Mouse (Mus musculus) MEL (cell line): ENCODE measurements at regions not wholly inside any gene's neighbourhood (a gene's known extent, or its start where the extent isn't known, plus 50 kb on each side); places are given as distances from the start of the nearest gene placed in this dataset.

ENCODE experiments used
- DNase-seq: peaks from one replicate; pipeline ENCODE4 v3.0.0; 2011; ENCODE audit warnings: low read depth, low spot score
- H3K27ac ChIP-seq: 2 replicates; pipeline ENCODE4 v1.5.1; 2012; ENCODE audit warnings: low read depth, mild to moderate bottlenecking, control low read depth, low read length, moderate library complexity; ENCODE audit not compliant: control insufficient read depth
- H3K27me3 ChIP-seq, 2 experiments: fragments of 150-350 bp in 1 of 2; sonication (generic) in 1 of 2; 2 replicates each; pipeline ENCODE4 v1.6.1; 2012; ENCODE audit warnings: low read length in 2 of 2, mild to moderate bottlenecking in 2 of 2, improper control_type of control experiment in 1 of 2, moderate library complexity in 1 of 2; ENCODE audit not compliant: insufficient read depth in 2 of 2, control insufficient read depth in 1 of 2
- H3K36me3 ChIP-seq, 2 experiments: 2 replicates each; pipeline ENCODE4 v1.6.1; 2012 to 2014; ENCODE audit warnings: low read length in 2 of 2, improper control_type of control experiment in 1 of 2, inconsistent platforms in 1 of 2, mild to moderate bottlenecking in 1 of 2; ENCODE audit not compliant: insufficient read depth in 2 of 2, control insufficient read depth in 1 of 2
- H3K4me1 ChIP-seq, 2 experiments: fragments of 150-350 bp in 1 of 2; sonication (generic) in 1 of 2; 2 replicates each; pipeline ENCODE4 v1.6.1; 2012; ENCODE audit warnings: low read length in 2 of 2, improper control_type of control experiment in 1 of 2, mild to moderate bottlenecking in 1 of 2; ENCODE audit not compliant: insufficient read depth in 2 of 2, control insufficient read depth in 1 of 2
- H3K4me3 ChIP-seq, 2 experiments: fragments of 150-350 bp in 1 of 2; sonication (generic) in 1 of 2; 2 replicates each; pipeline ENCODE4 v1.5.1; 2012; ENCODE audit warnings: low read depth in 2 of 2, low read length in 2 of 2, mild to moderate bottlenecking in 2 of 2, moderate library complexity in 2 of 2, control low read depth in 1 of 2, improper control_type of control experiment in 1 of 2; ENCODE audit not compliant: control insufficient read depth in 1 of 2, insufficient read depth in 1 of 2
- H3K79me2 ChIP-seq: 2 replicates; pipeline ENCODE4 v1.6.1; 2012; ENCODE audit warnings: mild to moderate bottlenecking, low read length, moderate library complexity; ENCODE audit not compliant: control insufficient read depth, poor library complexity, insufficient read depth
- H3K9ac ChIP-seq: 2 replicates; pipeline ENCODE4 v1.6.1; 2012; ENCODE audit warnings: low read depth, mild to moderate bottlenecking, control low read depth, low read length, moderate library complexity; ENCODE audit not compliant: control insufficient read depth, poor library complexity, severe bottlenecking
- H3K9me3 ChIP-seq: fragments of 150-350 bp; sonication (generic); replicated peaks from 2 replicates; pipeline ENCODE4 v1.6.1; 2012; ENCODE audit warnings: mild to moderate bottlenecking, low read length, improper control_type of control experiment, moderate library complexity; ENCODE audit not compliant: insufficient read depth
- BHLHE40 ChIP-seq: IDR thresholded peaks from 2 replicates; pipeline ENCODE4 v1.6.1; 2012; ENCODE audit warnings: low read depth, mild to moderate bottlenecking, inconsistent platforms, low read length, improper control_type of control experiment, borderline replicate concordance
- CTCF ChIP-seq, 3 experiments: IDR thresholded peaks in 2 of 3; conservative IDR thresholded peaks in 1 of 3; 2 replicates each; pipeline ENCODE4 v1.5.1; 2011 to 2012; ENCODE audit warnings: low read length in 3 of 3, low read depth in 2 of 3, mild to moderate bottlenecking in 2 of 3, improper control_type of control experiment in 1 of 3, inconsistent platforms in 1 of 3, mixed read lengths in 1 of 3, moderate library complexity in 1 of 3; ENCODE audit not compliant: control insufficient read depth in 1 of 3, insufficient read depth in 1 of 3, poor library complexity in 1 of 3, severe bottlenecking in 1 of 3
- ELF1 ChIP-seq: IDR thresholded peaks from 2 replicates; pipeline ENCODE4 v1.6.1; 2014; ENCODE audit warnings: low read depth, mild to moderate bottlenecking, inconsistent platforms, low read length, improper control_type of control experiment, moderate library complexity
- EP300 ChIP-seq, 2 experiments: IDR thresholded peaks; 2 replicates each; pipeline ENCODE4 v1.6.1; 2011; ENCODE audit warnings: improper control_type of control experiment in 2 of 2, low read length in 2 of 2, low read depth in 1 of 2, mild to moderate bottlenecking in 1 of 2
- KAT2A ChIP-seq: conservative IDR thresholded peaks from 2 replicates; pipeline ENCODE4 v1.6.1; 2012; ENCODE audit warnings: low read depth, low read length, improper control_type of control experiment, inconsistent platforms
- MAFK ChIP-seq: IDR thresholded peaks from 2 replicates; pipeline ENCODE4 v1.6.1; 2011; ENCODE audit warnings: low read depth, mild to moderate bottlenecking, low read length, improper control_type of control experiment, borderline replicate concordance
- MAX ChIP-seq: IDR thresholded peaks from 2 replicates; pipeline ENCODE4 v1.6.1; 2011; ENCODE audit warnings: low read length, improper control_type of control experiment
- MAZ ChIP-seq: IDR thresholded peaks from 2 replicates; pipeline ENCODE4 v1.6.1; 2012; ENCODE audit warnings: low read depth, mild to moderate bottlenecking, inconsistent platforms, low read length, improper control_type of control experiment
- MEF2A ChIP-seq: IDR thresholded peaks from 2 replicates; pipeline ENCODE4 v1.6.1; 2014; ENCODE audit warnings: low read depth, mild to moderate bottlenecking, inconsistent platforms, low read length, improper control_type of control experiment; ENCODE audit not compliant: poor library complexity, insufficient replicate concordance, severe bottlenecking; ENCODE audit errors: extremely low read depth
- MYC ChIP-seq: IDR thresholded peaks from 2 replicates; pipeline ENCODE4 v1.6.1; 2011; ENCODE audit warnings: low read depth, mild to moderate bottlenecking, low read length, improper control_type of control experiment, moderate library complexity
- NELFE ChIP-seq: IDR thresholded peaks from 2 replicates; pipeline ENCODE4 v1.6.1; 2011; ENCODE audit warnings: low read depth, low read length, improper control_type of control experiment
- NRF1 ChIP-seq: IDR thresholded peaks from 2 replicates; pipeline ENCODE4 v1.6.1; 2014; ENCODE audit warnings: low read depth, mild to moderate bottlenecking, inconsistent platforms, low read length, improper control_type of control experiment, moderate library complexity; ENCODE audit not compliant: poor library complexity, insufficient read depth, severe bottlenecking
- POLR2A ChIP-seq, 2 experiments: IDR thresholded peaks; 2 replicates each; pipeline ENCODE4 v1.6.1; 2011 to 2012; ENCODE audit warnings: low read length in 2 of 2, mild to moderate bottlenecking in 2 of 2, control low read depth in 1 of 2, improper control_type of control experiment in 1 of 2, low read depth in 1 of 2, moderate library complexity in 1 of 2; ENCODE audit not compliant: control insufficient read depth in 1 of 2, insufficient read depth in 1 of 2, poor library complexity in 1 of 2
- RAD21 ChIP-seq: IDR thresholded peaks from 2 replicates; pipeline ENCODE4 v1.6.1; 2011; ENCODE audit warnings: mild to moderate bottlenecking, low read depth, low read length, improper control_type of control experiment
- TCF12 ChIP-seq: IDR thresholded peaks from 2 replicates; pipeline ENCODE4 v1.6.1; 2014; ENCODE audit warnings: low read depth, mild to moderate bottlenecking, inconsistent platforms, low read length, improper control_type of control experiment, moderate library complexity
- USF1 ChIP-seq: IDR thresholded peaks from 2 replicates; pipeline ENCODE4 v1.6.1; 2014; ENCODE audit warnings: low read depth, mild to moderate bottlenecking, inconsistent platforms, low read length, improper control_type of control experiment, moderate library complexity
- ZC3H11A ChIP-seq: IDR thresholded peaks from 2 replicates; pipeline ENCODE4 v1.6.1; 2012; ENCODE audit warnings: low read depth, mild to moderate bottlenecking, inconsistent platforms, low read length, improper control_type of control experiment
- ZKSCAN1 ChIP-seq: IDR thresholded peaks from 2 replicates; pipeline ENCODE4 v1.6.1; 2012; ENCODE audit warnings: low read depth, mild to moderate bottlenecking, inconsistent platforms, low read length, improper control_type of control experiment, moderate library complexity
- ZMIZ1 ChIP-seq: IDR thresholded peaks from 2 replicates; pipeline ENCODE4 v1.6.1; 2012; ENCODE audit warnings: low read depth, mild to moderate bottlenecking, inconsistent platforms, low read length, improper control_type of control experiment, moderate library complexity

DNA sequence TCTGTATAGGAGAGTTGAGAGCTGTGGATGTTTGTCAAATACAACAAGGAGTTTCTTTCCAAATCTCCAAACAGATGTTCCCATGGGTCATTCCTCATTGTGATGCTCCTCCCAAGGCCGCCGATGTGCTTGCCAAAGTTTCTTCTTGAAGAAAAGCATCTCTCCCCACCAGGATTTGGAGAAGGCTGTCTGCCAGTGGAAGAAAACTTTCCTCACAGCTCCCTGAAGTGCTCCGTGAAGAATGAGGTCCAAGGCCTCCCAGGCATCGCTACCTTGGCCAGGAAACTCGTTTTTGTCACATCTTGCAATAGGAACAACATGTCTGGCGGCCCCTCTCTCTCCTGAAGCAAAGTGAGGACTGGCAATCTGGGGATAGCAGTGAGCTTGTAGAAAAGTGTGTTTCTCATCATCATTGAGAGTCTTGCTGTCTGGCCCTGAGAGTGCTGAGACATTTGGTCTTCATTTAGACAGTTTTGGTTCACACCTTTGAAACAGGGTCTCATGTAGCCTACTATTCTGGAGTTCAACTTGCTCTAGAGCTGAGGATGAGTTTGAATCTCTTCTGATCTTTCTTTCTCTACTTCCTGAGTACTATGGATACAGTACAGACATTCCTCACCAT is 386.9 kb upstream of the Klhl29 start:
- Histone ChIP-seq H3K9me3 (no peaks in the 10 kb centered on the region), H3K79me2 (no peaks in the 10 kb centered on the region), H3K4me3 (no peak overlapping the region), H3K9ac (no peak overlapping the region), H3K4me1 (no peaks in the 10 kb centered on the region), H3K27ac (no peak overlapping the region), H3K36me3 (no peaks in the 10 kb centered on the region), H3K27me3 (no peaks in the 10 kb centered on the region)
- DNase-seq = no peak
- TF ChIP-seq KAT2A (no peak), MAZ (no peak), ZKSCAN1 (no peak), BHLHE40 (no peak), ELF1 (no peak), ZC3H11A (no peak), POLR2A (IDR thresholded peaks at IDR 0.05; ENCODE audit: control insufficient read depth in 1 of 2, insufficient read depth in 1 of 2, low read depth in 1 of 2, low read length in 2 of 2, poor library complexity in 1 of 2) (no peak), MAX (no peak), RAD21 (no peak), CTCF (IDR thresholded peaks at IDR 0.05 in 2 of 3, conservative IDR thresholded peaks at IDR 0.05 in 1 of 3; ENCODE audit: control insufficient read depth in 1 of 3, insufficient read depth in 1 of 3, low read depth in 2 of 3, low read length in 3 of 3, poor library complexity in 1 of 3, severe bottlenecking in 1 of 3) (no peak), USF1 (no peak), TCF12 (no peak), NRF1 (no peak), MYC (no peak)

DNA sequence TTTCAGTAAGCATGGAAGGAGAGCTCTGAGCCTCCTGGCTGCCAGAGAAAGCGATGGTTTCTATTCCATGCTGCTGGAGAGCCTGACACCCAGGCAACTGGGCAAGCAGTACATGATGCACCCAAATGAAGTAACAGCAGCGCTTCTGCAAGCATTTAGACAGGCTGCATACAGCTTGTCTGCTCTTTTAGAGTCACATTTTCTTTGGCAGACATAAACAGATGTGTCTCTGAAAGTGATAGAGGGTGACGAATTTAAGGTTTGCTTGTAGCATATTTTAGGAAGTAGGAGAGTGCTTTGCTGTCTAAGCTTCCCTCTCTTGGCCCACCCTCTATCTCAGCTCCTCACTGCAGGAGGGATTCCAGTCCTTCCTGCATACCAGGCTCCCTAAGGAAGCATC is 384.0 kb upstream of the Klhl29 start:
- Histone ChIP-seq H3K9me3 (no peaks in the 10 kb centered on the region), H3K27ac (no peak overlapping the region), H3K79me2 (no peaks in the 10 kb centered on the region), H3K9ac (no peak overlapping the region), H3K36me3 (no peaks in the 10 kb centered on the region), H3K4me1 (no peaks in the 10 kb centered on the region), H3K27me3 (no peaks in the 10 kb centered on the region), H3K4me3 (no peak overlapping the region)
- TF ChIP-seq EP300 (IDR thresholded peaks at IDR 0.05; ENCODE audit: low read depth in 1 of 2, low read length in 2 of 2) = no peak
- no peak for TF ChIP-seq MAFK
- no peak for TF ChIP-seq RAD21
- no peak for TF ChIP-seq ZMIZ1
- TF ChIP-seq USF1 = no peak
- no peak for TF ChIP-seq NELFE
- no peak for TF ChIP-seq MEF2A
- no peak for TF ChIP-seq MYC
- no peak for TF ChIP-seq KAT2A
- no peak for DNase-seq
